Mouse (Mus musculus) G1E (cell line): ENCODE data around the gene Slc25a28.

ENCODE experiments used
- CTCF ChIP-seq: IDR thresholded peaks from 2 replicates; pipeline ENCODE4 v1.5.1; 2012; ENCODE audit warnings: low read depth, low read length, inconsistent platforms, mixed read lengths
- GATA2 ChIP-seq: IDR thresholded peaks from 2 replicates; pipeline ENCODE4 v1.6.1; 2012; ENCODE audit warnings: low read depth, low read length, inconsistent platforms, borderline replicate concordance
- TAL1 ChIP-seq: conservative IDR thresholded peaks from 2 replicates; pipeline ENCODE4 v1.6.1; 2012; ENCODE audit warnings: low read depth, low read length, inconsistent platforms, mixed read lengths

- TF ChIP-seq CTCF (no peak), TAL1 (no peak), GATA2 (no peak)
Observed at GRCm38 (mm10) chr19:43617761-43618349, 56.8 kb downstream of the Slc25a28 start.
